Mouse (Mus musculus) spleen, postnatal 14 days (tissue): ENCODE measurements at regions not wholly inside any gene's neighbourhood (a gene's known extent, or its start where the extent isn't known, plus 50 kb on each side); places are given as distances from the start of the nearest gene placed in this dataset.

Source experiments
- DNase-seq, 2 experiments: peaks; one replicate each; pipeline ENCODE4 v3.0.0; 2021 to 2022; ENCODE audit warnings: low spot score in 2 of 2

- no peak for DNase-seq
These were observed 115.3 kb upstream of the Nr2f2 start for GRCm38 (mm10) chr7:70481880-70482279.

- no peak for DNase-seq
These were observed 106.3 kb upstream of the Nr2f2 start for GRCm38 (mm10) chr7:70472786-70473185.

GRCm38 (mm10) chr7:70470557-70470956 is 104.0 kb upstream of the Nr2f2 start:
- no peak for DNase-seq

- DNase-seq = no peak
These were observed 95.6 kb upstream of the Nr2f2 start for GRCm38 (mm10) chr7:70462131-70462530.

- no peak for DNase-seq
These were observed 88.0 kb upstream of the Nr2f2 start for GRCm38 (mm10) chr7:70454525-70454924.

GRCm38 (mm10) chr7:70452816-70453215 is 86.3 kb upstream of the Nr2f2 start:
- DNase-seq = no peak

- no peak for DNase-seq
These were observed 72.4 kb upstream of the Nr2f2 start for GRCm38 (mm10) chr7:70438908-70439307.

- DNase-seq = no peak
These were observed 67.3 kb upstream of the Nr2f2 start for GRCm38 (mm10) chr7:70433838-70434237.

- DNase-seq = no peak
These were observed 66.8 kb upstream of the Nr2f2 start for GRCm38 (mm10) chr7:70433358-70433757.

- no peak for DNase-seq
These were observed 65.2 kb upstream of the Nr2f2 start for GRCm38 (mm10) chr7:70431712-70432111.

- no peak for DNase-seq
These were observed 62.8 kb upstream of the Nr2f2 start for GRCm38 (mm10) chr7:70429326-70429725.

GRCm38 (mm10) chr7:70424231-70424620 is 57.7 kb upstream of the Nr2f2 start:
- DNase-seq = no peak

GRCm38 (mm10) chr7:70423524-70424230 is 57.1 kb upstream of the Nr2f2 start:
- no peak for DNase-seq

GRCm38 (mm10) chr7:70416185-70416941 is 49.8 kb upstream of the Nr2f2 start:
- DNase-seq = no peak
